Mouse (Mus musculus) liver, embryonic 11.5 days (tissue): ENCODE results near the gene Wdfy4. TPM values are rescaled to one million over a fixed set of nuclear protein-coding genes. Genes with fewer than 3 reads are reported as not detected.

Experiments used
- ATAC-seq: fragments of 200-750 bp; cut with Nextera tagmentation; replicated peaks from 2 replicates; pipeline ENCODE4 v1.8.0; 2017; ENCODE audit warnings: moderate number of reproducible peaks, mild to moderate bottlenecking, moderate TSS enrichment, moderate library complexity; ENCODE audit not compliant: low FRiP score
- DNase-seq: peaks from one replicate; pipeline ENCODE4 v3.0.0-alpha.2; 2017; ENCODE audit warnings: low spot score
- H3K27ac ChIP-seq: fragments of 300-500 bp; sonication (generic); 2 replicates; pipeline ENCODE4 v1.5.1; 2014; ENCODE audit warnings: mild to moderate bottlenecking, low read depth, low read length, control low read depth
- H3K27me3 ChIP-seq: fragments of 300-500 bp; sonication (generic); replicated peaks from 2 replicates; pipeline ENCODE4 v1.6.1; 2014; ENCODE audit warnings: low read length, mixed read lengths; ENCODE audit not compliant: control insufficient read depth, insufficient read depth
- H3K36me3 ChIP-seq: fragments of 300-500 bp; sonication (generic); 2 replicates; pipeline ENCODE4 v1.6.1; 2014; ENCODE audit warnings: mild to moderate bottlenecking, low read length, moderate library complexity, mixed read lengths; ENCODE audit not compliant: control insufficient read depth, insufficient read depth
- H3K4me1 ChIP-seq: fragments of 300-500 bp; sonication (generic); replicated peaks from 2 replicates; pipeline ENCODE4 v1.6.1; 2014; ENCODE audit warnings: low read length, mixed read lengths; ENCODE audit not compliant: control insufficient read depth, insufficient read depth
- H3K4me2 ChIP-seq: fragments of 300-500 bp; sonication (generic); 2 replicates; pipeline ENCODE4 v1.6.1; 2014; ENCODE audit warnings: mild to moderate bottlenecking, control low read depth, moderate library complexity
- H3K4me3 ChIP-seq: fragments of 300-500 bp; sonication (generic); 2 replicates; pipeline ENCODE4 v1.5.1; 2014; ENCODE audit warnings: low read depth, low read length, control low read depth
- H3K9ac ChIP-seq: fragments of 300-500 bp; sonication (generic); 2 replicates; pipeline ENCODE4 v1.6.1; 2014; ENCODE audit warnings: low read depth, low read length, control low read depth
- H3K9me3 ChIP-seq: fragments of 300-500 bp; sonication (generic); 2 replicates; pipeline ENCODE4 v1.6.1; 2016; ENCODE audit warnings: low read length, inconsistent platforms, mixed read lengths; ENCODE audit not compliant: control insufficient read depth
- WGBS: fragments of 180-500 bp; shearing (Covaris S2); extraction: QIAGEN DNeasy Blood & Tissue Kit; methylation state at CpG from one replicate; pipeline ENCODE4 v1.1.7; 2014; 5-methylcytosine and 5-hydroxymethylcytosine counted together
- polyA plus RNA-seq: library from polyadenylated mRNA; unstranded; fragments of >200 nt; fragmentation: Nextera tagmentation; extraction: Ambion mirVana; gene quantifications from 2 replicates; pipeline ENCODE4 v1.2.1, GENCODE M21; 2014

Wdfy4 gene
- polyA plus RNA-seq, 1 experiment from 2014 or later, result 1.9 TPM

- no peak for ATAC-seq
- no peak overlapping the region for H3K4me3 ChIP-seq
Measured at GRCm38 (mm10) chr14:33000112-33000979, 185.0 kb downstream of the Wdfy4 start.

GRCm38 (mm10) chr14:32999511-32999910 is 185.8 kb downstream of the Wdfy4 start:
- H3K9me3 ChIP-seq, result no peaks in the 10 kb centered on the region
- no peaks in the 10 kb centered on the region for H3K27me3 ChIP-seq
- 0 out of 2 replicates have a peak, but pooled peaks cover 4% of the 10 kb centered on the region for H3K4me1 ChIP-seq
- no peak overlapping the region for H3K4me2 ChIP-seq
- DNase-seq (no peak), ATAC-seq (no peak)
- 52% methylated on average over 10 of the region's 10 CpGs for WGBS
- no peak overlapping the region for H3K4me3 ChIP-seq
- H3K9ac ChIP-seq, result no peak overlapping the region
- no peak overlapping the region for H3K27ac ChIP-seq
- H3K36me3 ChIP-seq, result no peaks in the 10 kb centered on the region

More at GRCm38 (mm10) chr14:33000112-33000979, 185.0 kb downstream of the Wdfy4 start:
- Histone ChIP-seq H3K27ac (no peak overlapping the region), H3K9me3 (no peaks in the 10 kb centered on the region), H3K4me2 (no peak overlapping the region), H3K9ac (no peak overlapping the region), H3K27me3 (no peaks in the 10 kb centered on the region), H3K36me3 (no peaks in the 10 kb centered on the region), H3K4me1 (no peaks in the 10 kb centered on the region)
- no peak for DNase-seq
- WGBS, result 59% methylated on average over 8 of the region's 8 CpGs

GRCm38 (mm10) chr14:32994954-32995636 is 190.2 kb downstream of the Wdfy4 start:
- no peaks in the 10 kb centered on the region for H3K36me3 ChIP-seq
- no peaks in the 10 kb centered on the region for H3K27me3 ChIP-seq
- WGBS, result 27% methylated on average over 10 of the region's 10 CpGs
- ATAC-seq, result no peak
- no peak for DNase-seq
- peak overlapping the region; percentile 2; the same call in 1 of the 2 replicates for H3K4me2 ChIP-seq
- H3K4me3 ChIP-seq, result no peak overlapping the region
- 0 out of 2 replicates have a peak, but pooled peaks cover 4% of the 10 kb centered on the region for H3K4me1 ChIP-seq
- H3K9me3 ChIP-seq, result no peaks in the 10 kb centered on the region
- H3K27ac ChIP-seq, result no peak overlapping the region
- H3K9ac ChIP-seq, result no peak overlapping the region

GRCm38 (mm10) chr14:32991082-32991481 is 194.2 kb downstream of the Wdfy4 start, which contains the start of gene Lrrc18:
Gene Lrrc18, plus strand, starts transcription at chr14:32991382.
- Histone ChIP-seq H3K4me2 (no peak within 1 kb of the TSS), H3K4me3 (no peak within 1 kb of the TSS), H3K36me3 (no peaks in the 10 kb centered on the region), H3K9ac (no peak within 1 kb of the TSS), H3K27ac (no peak within 1 kb of the TSS), H3K4me1 (0 out of 2 replicates have a peak, but pooled peaks cover 4% of the 10 kb centered on the region), H3K27me3 (no peaks in the 10 kb centered on the region), H3K9me3 (no peaks in the 10 kb centered on the region)
- WGBS, result 86% methylated on average over 2 of the region's 2 CpGs
- ATAC-seq (no peak), DNase-seq (no peak)

DNA sequence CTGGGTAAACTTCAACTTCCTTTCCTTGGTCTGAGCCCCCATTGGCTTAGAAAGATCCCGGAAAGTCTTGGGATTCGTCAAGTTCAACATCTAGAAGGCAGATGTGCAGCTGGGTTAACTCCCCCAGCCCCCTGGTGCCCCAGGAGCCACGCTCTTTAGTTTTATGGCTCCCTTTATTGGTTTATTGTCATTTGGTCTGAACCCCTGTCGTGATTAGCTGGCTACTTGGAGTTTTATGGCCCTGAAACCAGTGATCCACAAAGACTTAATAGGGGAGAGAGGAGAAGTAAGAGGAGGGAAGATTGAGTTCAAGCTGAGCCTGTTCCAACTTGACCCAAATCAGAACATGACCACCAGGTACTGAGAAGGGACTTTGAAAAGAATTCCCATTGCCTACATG is 198.6 kb downstream of the Wdfy4 start:
- H3K27me3 ChIP-seq, result no peaks in the 10 kb centered on the region
- no peak overlapping the region for H3K9ac ChIP-seq
- H3K27ac ChIP-seq, result no peak overlapping the region
- no peaks in the 10 kb centered on the region for H3K9me3 ChIP-seq
- no peak overlapping the region for H3K4me2 ChIP-seq
- no peaks in the 10 kb centered on the region for H3K36me3 ChIP-seq
- DNase-seq, result no peak
- 69% methylated on average over 4 of the region's 4 CpGs for WGBS
- H3K4me1 ChIP-seq, result no peaks in the 10 kb centered on the region
- ATAC-seq, result no peak
- no peak overlapping the region for H3K4me3 ChIP-seq

DNA sequence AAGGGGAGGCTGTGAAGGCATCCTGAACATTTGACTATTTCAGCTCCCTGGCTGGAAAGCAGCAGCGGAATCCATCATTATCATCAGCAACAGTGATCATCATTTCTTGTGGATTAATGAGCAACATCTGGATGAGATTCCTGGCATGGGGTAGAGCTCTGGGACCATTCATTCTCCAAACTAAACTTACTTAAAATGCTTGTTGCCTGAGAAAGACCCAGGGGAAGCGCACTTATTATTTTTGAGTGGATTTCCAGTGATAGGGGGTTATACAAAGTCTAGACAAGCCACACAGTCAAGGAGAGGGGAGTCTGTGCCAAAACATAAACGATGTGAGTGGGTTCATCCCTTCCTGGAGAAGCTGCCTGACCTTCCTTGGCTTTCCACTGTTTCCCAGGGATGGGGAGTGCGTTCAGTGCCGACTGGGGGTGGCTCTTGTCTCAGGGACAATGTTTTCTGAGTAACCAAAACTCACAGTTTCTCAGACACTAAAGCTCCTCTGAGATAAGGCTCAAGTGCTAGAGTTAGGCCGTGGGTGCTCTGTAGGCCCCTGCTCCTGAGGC is 201.1 kb downstream of the Wdfy4 start:
- Histone ChIP-seq H3K36me3 (no peaks in the 10 kb centered on the region), H3K9me3 (no peaks in the 10 kb centered on the region), H3K4me1 (no peaks in the 10 kb centered on the region), H3K27ac (no peak overlapping the region), H3K9ac (no peak overlapping the region), H3K4me3 (no peak overlapping the region), H3K4me2 (no peak overlapping the region), H3K27me3 (no peaks in the 10 kb centered on the region)
- no peak for ATAC-seq
- 60% methylated on average over 6 of the region's 6 CpGs for WGBS
- DNase-seq, result no peak

GRCm38 (mm10) chr14:32970700-32971099 is 214.6 kb downstream of the Wdfy4 start:
- no peak; the same call in 1 of the 2 replicates for ATAC-seq
- 76% methylated on average over 9 of the region's 9 CpGs for WGBS
- Histone ChIP-seq H3K4me2 (no peak overlapping the region), H3K9ac (no peak overlapping the region), H3K27ac (no peak overlapping the region), H3K9me3 (no peaks in the 10 kb centered on the region), H3K4me1 (no peaks in the 10 kb centered on the region), H3K36me3 (no peaks in the 10 kb centered on the region), H3K27me3 (no peaks in the 10 kb centered on the region), H3K4me3 (no peak overlapping the region)
- DNase-seq, result no peak

- H3K9me3 ChIP-seq, result no peaks in the 10 kb centered on the region
- WGBS, result 76% methylated on average over 10 of the region's 10 CpGs
- ATAC-seq, result no peak
- H3K36me3 ChIP-seq, result no peaks in the 10 kb centered on the region
- no peak overlapping the region for H3K4me2 ChIP-seq
- no peaks in the 10 kb centered on the region for H3K4me1 ChIP-seq
- H3K4me3 ChIP-seq, result no peak overlapping the region
- H3K9ac ChIP-seq, result no peak overlapping the region
- H3K27ac ChIP-seq, result no peak overlapping the region
- H3K27me3 ChIP-seq, result no peaks in the 10 kb centered on the region
- DNase-seq, result no peak
Measured at GRCm38 (mm10) chr14:32964742-32965141, 220.6 kb downstream of the Wdfy4 start.
